Mouse (Mus musculus): ENCODE measurements at regions not wholly inside any gene's neighbourhood (a gene's known extent, or its start where the extent isn't known, plus 50 kb on each side); places are given as distances from the start of the nearest gene placed in this dataset.
"Not testable (repeated sequence)": the region's sequence is repeated elsewhere in the genome, so short reads cannot be mapped to it uniquely, and the experiment has no call there.

GRCm38 (mm10) chr7:95955119-95955518, 215.9 kb upstream of the Tenm4 start:
- DNase-seq (ENCODE audit: low spot score): no peak

GRCm38 (mm10) chr7:95959068-95959467, 212.0 kb upstream of the Tenm4 start:
- DNase-seq (ENCODE audit: low spot score): no peak

GRCm38 (mm10) chr7:95971863-95972262, 199.2 kb upstream of the Tenm4 start:
- DNase-seq (ENCODE audit: low spot score): no peak

- DNase-seq (ENCODE audit: low spot score): no peak
These were observed 197.0 kb upstream of the Tenm4 start for GRCm38 (mm10) chr7:95974085-95974484.

- no peak for DNase-seq (ENCODE audit: low spot score)
These were observed 179.6 kb upstream of the Tenm4 start for GRCm38 (mm10) chr7:95991250-95992032.

GRCm38 (mm10) chr7:95992033-95992516, 179.0 kb upstream of the Tenm4 start:
- no peak for DNase-seq (ENCODE audit: low spot score)

GRCm38 (mm10) chr7:95992521-95992920, 178.5 kb upstream of the Tenm4 start:
- DNase-seq (ENCODE audit: low spot score): no peak

- no peak for DNase-seq (ENCODE audit: low spot score)
These were observed 173.9 kb upstream of the Tenm4 start for GRCm38 (mm10) chr7:95997190-95997589.

GRCm38 (mm10) chr7:95999189-95999588, 171.9 kb upstream of the Tenm4 start:
- DNase-seq (ENCODE audit: low spot score): no peak

- DNase-seq (ENCODE audit: low spot score): no peak
These were observed 168.6 kb upstream of the Tenm4 start for GRCm38 (mm10) chr7:96002401-96002800.

- no peak for DNase-seq (ENCODE audit: low spot score)
These were observed 164.7 kb upstream of the Tenm4 start for GRCm38 (mm10) chr7:96006299-96006698.

- DNase-seq (ENCODE audit: low spot score): no peak
These were observed 158.0 kb upstream of the Tenm4 start for GRCm38 (mm10) chr7:96013008-96013407.

- no peak for DNase-seq (ENCODE audit: low spot score)
These were observed 153.7 kb upstream of the Tenm4 start for GRCm38 (mm10) chr7:96017112-96017884.

- no peak for DNase-seq (ENCODE audit: low spot score)
These were observed 147.0 kb upstream of the Tenm4 start for GRCm38 (mm10) chr7:96024048-96024447.

- DNase-seq (ENCODE audit: low spot score): no peak
These were observed 144.1 kb upstream of the Tenm4 start for GRCm38 (mm10) chr7:96026781-96027418.

GRCm38 (mm10) chr7:96033636-96034035, 137.4 kb upstream of the Tenm4 start:
- DNase-seq (ENCODE audit: low spot score): no peak

GRCm38 (mm10) chr7:96035456-96035855, 135.6 kb upstream of the Tenm4 start:
- no peak for DNase-seq (ENCODE audit: low spot score)

GRCm38 (mm10) chr7:96039628-96040027, 131.4 kb upstream of the Tenm4 start:
- DNase-seq (ENCODE audit: low spot score): no peak

- DNase-seq (ENCODE audit: low spot score): no peak
These were observed 129.2 kb upstream of the Tenm4 start for GRCm38 (mm10) chr7:96041806-96042205.

- no peak for DNase-seq (ENCODE audit: low spot score)
These were observed 119.4 kb upstream of the Tenm4 start for GRCm38 (mm10) chr7:96051631-96052030.

- not testable (repeated sequence) for DNase-seq (ENCODE audit: low spot score)
These were observed 109.4 kb upstream of the Tenm4 start for GRCm38 (mm10) chr7:96061599-96061998.

GRCm38 (mm10) chr7:96078511-96078910, 92.5 kb upstream of the Tenm4 start:
- DNase-seq (ENCODE audit: low spot score): no peak

GRCm38 (mm10) chr7:96081676-96082075, 89.4 kb upstream of the Tenm4 start:
- DNase-seq (ENCODE audit: low spot score): no peak

Data from urinary bladder, postnatal 14 days (tissue).